Mouse (Mus musculus) ZHBTc4 (cell line): ENCODE results near the gene Plxdc1.

Source experiments
- DNase-seq: peaks from one replicate; pipeline ENCODE4 v3.0.0-alpha.2; 2011; ENCODE audit warnings: low read depth, low spot score

Gene Plxdc1

DNA sequence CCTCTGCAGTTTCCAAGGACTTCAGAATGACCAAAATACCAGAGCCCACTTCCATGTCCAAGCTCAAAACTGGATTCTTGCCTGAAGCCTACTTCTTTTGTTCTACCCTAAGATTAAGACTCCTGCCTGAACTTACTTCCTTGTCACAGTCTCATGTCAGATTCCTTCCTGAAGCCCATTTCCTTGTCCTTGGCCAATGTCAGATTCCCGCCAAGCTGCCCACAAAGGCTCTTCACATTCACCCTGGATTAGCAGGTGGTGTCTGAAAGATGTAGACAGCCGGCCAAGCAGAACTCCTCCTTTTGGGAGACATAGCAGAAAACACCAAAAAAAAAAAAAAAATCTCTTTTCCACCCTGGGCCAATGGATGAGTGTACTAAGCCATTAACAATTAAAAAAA is 70.8 kb downstream of the Plxdc1 start:
- DNase-seq, result peak; percentile 69

DNA sequence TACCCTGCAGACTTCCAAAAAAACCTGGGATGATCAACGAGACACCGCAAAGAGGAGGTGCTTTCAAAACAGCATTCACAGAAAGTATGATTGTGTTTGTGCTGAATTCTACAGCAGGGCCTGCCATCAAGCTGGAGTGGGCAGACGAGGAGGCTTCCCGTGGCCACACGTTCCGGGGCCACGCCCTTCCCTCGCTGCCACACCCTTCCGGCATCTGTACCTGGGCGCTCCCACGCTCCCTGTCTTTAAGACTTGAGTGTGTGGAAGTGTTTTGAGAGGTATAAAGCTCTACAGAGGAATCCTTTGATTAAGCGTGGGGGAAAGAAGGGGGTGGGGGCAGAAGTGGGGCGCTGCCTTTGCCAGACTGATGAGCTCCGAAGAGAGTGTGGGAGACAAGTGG is 73.1 kb downstream of the Plxdc1 start:
- DNase-seq, result peak; percentile 49

DNA sequence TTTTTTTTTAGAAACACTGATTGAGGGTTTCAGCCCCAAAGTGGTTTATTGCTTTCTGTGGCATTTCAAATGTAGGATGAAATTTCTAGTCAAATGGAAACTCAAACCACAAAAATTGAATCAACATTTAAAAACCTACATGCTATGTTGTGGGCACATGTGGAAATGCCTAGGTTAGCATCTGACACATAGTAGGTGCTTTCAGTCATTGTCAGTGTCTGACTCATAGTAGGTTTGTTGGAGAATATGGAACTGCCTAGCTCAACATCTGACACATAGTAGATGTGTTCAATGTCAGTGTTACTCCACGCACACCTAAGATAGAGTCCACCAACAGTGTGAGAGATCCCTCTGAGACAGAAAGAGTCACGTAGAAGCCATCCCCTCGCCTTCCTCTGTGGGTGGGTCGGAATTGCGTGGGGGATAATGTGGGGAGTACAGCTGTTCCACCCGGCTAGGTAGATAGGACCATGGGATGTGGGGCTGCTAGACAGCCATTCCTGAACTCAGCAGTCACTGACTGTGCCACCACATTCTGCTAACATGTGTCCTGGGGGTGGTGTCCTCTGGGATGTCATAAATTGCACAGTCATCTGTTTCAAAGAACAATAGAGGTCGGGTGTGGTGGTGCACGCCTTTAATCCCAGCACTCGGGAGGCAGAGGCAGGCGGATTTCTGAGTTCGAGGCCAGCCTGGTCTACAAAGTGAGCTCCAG is 77.5 kb downstream of the Plxdc1 start:
- DNase-seq, result peak; percentile 28

DNA sequence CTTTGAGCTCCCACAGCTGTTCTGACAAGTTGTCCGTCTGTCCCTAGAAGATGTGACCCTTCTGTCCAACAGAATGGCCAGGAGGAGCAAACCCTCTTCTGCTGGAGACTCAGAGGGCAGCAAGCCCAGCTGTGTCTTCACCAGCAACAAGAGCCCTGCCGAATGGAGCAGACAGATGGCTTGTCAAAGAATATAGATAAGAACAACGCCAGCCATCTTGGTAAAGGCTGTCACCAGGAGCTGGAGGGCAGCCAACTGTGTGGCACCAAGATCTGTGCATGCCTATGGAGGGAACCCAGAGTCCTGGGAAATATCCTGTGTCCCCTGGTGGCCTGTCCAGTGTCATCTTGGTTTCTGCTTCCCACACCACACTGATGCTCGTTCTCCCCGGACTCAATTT is 78.3 kb downstream of the Plxdc1 start:
- DNase-seq, result no peak

DNA sequence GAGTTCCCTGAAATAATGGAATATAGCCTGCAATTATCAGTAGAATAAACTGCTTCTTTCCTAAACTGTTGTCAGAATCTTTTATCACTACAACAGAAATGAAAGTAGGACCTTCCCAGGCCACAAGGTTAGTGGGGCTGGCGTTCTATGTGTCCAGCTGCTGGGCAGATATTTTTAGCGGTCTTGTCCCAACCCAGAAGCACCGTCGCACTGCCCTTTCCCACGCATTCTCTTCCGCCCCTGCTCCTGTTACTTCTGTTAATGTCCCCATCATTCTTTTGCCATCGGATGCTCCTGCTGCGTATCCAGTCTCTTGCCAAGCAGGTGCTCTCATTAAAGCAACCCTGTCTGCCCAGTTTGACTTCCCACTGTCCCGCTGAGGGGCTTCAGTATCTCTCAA is 79.3 kb downstream of the Plxdc1 start:
- no peak for DNase-seq

GRCm38 (mm10) chr11:97905941-97906340 is 80.3 kb downstream of the Plxdc1 start:
- DNase-seq, result peak; percentile 89

GRCm38 (mm10) chr11:97905540-97905939 is 80.7 kb downstream of the Plxdc1 start:
- DNase-seq, result no peak

GRCm38 (mm10) chr11:97904801-97905200 is 81.4 kb downstream of the Plxdc1 start:
- no peak for DNase-seq

DNA sequence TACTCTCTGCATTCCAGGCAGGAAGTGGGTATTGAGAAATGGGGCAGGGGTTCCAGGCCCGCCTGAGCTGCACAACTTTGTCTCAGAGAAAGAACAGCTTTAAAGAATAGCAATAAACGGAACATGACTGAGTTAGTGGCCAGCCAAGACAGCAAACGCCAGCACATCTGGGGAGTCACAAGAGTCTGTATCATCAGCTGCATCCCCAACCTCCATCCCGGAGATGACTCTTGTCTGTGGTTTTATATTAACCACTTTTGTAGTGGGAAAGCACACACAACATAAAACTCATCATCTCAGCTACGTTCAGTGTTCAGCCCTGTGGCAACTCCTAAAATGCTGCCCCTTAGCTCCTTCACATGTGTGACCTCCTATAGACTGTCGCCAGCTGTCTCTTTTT is 84.4 kb downstream of the Plxdc1 start:
- DNase-seq, result no peak

DNA sequence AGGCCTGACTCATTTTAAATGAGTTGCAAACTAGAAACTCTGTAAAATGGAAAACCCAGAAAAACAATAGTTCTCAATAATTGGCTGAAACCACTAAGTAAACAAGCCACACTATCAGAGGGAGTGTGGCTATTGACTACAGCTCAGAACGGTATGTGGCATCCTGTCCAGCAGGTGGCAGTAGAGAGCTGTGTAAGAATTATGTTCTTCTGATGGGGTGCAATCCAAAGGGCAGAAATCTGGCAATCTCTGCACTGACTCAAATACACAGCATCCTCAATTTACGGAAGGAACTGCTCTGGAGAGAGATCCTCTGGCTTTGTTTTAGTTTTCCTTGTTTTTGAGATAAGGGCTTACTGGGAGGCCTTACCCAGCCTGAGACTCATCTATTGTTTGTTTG is 86.4 kb downstream of the Plxdc1 start:
- DNase-seq, result peak; percentile 87

DNA sequence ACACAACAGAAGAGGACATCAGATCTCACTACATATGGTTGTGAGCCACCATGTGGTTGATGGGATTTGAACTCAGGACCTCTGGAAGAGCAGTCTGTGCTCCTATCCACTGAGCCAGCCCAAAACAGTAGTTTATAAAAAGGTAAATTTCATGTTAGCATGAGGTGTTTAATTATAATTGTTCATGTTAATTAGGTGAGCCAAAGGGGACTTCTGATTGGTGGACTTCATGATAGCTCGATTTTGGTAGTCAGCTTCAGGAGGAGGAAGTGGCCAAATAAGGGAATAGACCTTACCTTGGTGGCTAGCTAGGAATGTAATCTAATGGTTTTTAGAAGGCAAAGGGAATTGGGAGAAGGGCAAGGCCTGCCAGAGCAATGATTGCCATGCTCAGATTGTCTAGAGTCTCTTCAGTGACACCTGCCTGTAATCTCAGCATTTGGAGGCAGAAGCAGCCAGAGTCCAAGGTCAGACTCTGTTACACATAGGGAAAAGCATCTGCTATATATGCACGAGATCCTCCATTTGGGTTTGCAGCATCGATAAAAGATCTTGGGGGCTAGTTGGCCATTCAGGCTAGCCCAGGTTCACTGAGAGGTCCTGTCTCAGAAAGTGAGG is 88.6 kb downstream of the Plxdc1 start:
- DNase-seq, result no peak

GRCm38 (mm10) chr11:97896655-97897054 is 89.6 kb downstream of the Plxdc1 start:
- DNase-seq, result no peak

DNA sequence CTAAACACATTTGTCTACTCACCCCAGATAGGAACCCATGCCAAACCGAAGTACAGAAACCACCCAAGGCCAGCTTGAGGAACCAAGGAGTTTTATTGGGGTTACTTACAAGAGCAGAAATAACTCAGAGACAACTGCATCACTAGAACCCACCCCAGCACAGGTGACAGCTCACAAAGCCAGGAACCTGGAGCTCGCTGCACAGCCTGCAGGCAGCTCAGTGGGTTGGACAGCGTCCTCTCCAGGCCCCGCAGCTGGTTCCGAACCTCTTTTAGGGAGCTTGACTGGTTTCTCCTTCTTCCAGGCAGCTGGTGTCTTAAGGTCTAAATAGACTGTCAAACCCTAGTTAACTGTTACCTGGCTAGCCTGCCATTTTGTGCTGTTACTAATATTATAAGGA is 94.4 kb downstream of the Plxdc1 start:
- DNase-seq, result no peak

DNA sequence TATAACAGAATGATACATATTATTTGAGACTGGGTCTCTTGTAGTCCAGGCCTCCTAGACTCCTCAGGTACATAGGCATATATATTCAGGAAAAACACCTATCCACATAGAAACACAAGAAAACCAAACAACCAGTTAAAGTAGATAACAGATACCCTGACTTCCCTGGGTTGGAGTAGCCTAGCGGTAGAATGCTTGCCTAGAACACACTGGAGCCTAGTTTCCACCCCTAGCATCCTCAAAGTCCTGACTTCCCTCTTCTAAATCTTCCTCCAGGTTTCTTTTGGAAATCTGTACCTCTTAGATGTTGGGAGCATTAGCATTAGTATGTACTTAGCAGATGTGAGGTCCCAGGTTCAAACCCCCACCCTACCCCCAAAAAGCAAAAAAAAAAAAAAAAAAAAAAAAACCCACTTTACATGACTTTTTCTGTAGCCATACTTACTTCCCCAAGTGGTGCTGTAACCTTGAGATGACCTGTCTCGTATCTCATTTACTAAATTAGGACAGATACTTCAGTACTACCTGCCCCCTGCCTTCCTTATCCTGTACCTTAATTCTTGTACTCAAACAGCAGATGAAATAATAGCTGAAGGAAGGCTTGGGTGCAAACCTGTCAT is 100.8 kb downstream of the Plxdc1 start:
- DNase-seq, result no peak

GRCm38 (mm10) chr11:97884601-97885185 is 101.6 kb downstream of the Plxdc1 start:
- DNase-seq, result no peak

- peak; percentile 99 for DNase-seq
These were observed 102.2 kb downstream of the Plxdc1 start, which contains the start of gene Fbxo47 for GRCm38 (mm10) chr11:97883918-97884600. TSS of gene Fbxo47 (minus strand) at chr11:97884154.

DNA sequence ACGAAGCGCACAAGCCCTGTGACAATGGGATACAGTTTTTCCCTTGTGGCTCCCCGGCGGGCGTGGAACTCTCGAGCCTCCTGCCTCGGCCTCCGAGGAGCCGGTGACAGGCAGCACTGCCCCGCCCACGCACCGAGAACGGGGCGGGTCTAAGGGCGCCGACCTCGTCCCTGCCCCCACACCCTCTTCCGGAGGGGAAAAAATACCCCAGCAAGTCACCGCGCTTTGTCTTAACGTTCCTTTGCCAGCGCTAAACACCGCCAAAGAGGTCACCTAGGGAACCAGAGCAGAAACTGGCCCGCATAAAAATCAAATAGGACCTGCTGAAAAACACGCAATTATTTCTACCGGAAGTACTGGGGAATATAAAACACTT is 102.7 kb downstream of the Plxdc1 start:
- peak; percentile 98 for DNase-seq

- DNase-seq, result no peak
These were observed 105.9 kb downstream of the Plxdc1 start for GRCm38 (mm10) chr11:97880362-97880761.

DNA sequence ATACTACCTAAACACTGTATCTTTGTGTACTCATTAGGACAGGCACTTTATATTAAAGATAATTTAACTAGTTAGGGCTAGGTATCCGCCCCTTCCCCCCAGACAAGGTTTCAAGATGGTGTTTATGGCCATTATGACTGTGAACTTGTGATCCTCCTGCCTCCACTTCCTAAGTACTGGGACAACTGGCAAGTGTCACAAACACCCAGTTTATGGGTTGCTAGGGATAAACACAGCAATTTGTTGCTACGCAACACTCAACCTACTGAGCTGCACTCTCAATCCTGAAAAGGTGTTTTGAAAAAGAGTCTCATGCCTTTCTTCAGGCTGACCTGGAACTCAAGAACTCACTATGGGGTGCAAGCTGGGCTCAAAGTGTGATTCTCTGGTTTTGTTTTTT is 108.9 kb downstream of the Plxdc1 start:
- DNase-seq, result no peak

DNA sequence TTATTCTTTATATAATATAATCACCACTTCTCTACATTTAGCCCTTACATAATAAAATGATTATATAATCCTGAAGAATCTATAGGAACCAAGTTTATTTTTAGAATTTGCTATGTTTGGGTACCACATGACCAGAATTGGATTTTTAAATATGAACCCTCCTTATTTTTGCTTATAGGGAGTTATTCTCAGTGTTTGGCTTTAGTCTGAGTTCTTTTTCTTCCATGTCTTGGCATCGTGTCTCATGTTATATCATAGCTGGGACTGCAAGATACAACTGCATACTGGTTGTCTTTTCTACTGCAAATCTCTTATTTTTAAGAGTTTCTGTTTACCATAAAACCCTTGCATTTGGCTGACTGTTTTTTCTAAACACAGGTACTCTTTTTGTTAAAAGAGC is 111.8 kb downstream of the Plxdc1 start:
- DNase-seq, result no peak
